Mouse (Mus musculus): ENCODE measurements at regions not wholly inside any gene's neighbourhood (a gene's known extent, or its start where the extent isn't known, plus 50 kb on each side); places are given as distances from the start of the nearest gene placed in this dataset.
A peak's percentile ranks its signal among the peaks of the same experiment; 100 is the strongest.

DNA sequence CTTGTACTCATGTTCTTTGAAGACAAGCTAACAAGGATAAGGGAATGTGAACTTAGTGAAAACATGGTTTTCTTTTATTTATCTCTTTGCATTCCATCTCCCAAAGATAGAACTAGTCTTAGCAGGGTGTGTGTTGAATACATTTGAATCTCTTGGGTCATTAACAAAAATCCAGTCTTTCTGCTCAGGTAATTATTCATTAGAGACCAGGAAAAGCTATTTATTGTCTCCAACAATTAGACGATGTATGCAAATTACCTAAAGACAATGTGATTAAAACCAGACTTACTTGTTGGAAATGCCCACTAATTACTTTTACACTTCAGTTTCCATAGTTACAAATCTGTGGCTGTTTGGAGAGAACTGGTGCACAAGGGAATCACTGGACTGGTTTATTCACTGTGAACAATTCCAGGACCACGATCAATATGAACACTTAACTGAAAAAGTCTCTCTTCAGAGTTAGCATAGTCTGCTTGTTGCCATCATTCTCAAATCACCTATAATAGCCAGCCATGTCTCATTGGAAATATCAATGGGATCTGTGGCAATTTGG is 584.4 kb downstream of the Mettl4 start:
- DNase-seq (ENCODE audit: low spot score in 2 of 2): no peak
- intact Hi-C loops (cut with DNase I): no loop called here

DNA sequence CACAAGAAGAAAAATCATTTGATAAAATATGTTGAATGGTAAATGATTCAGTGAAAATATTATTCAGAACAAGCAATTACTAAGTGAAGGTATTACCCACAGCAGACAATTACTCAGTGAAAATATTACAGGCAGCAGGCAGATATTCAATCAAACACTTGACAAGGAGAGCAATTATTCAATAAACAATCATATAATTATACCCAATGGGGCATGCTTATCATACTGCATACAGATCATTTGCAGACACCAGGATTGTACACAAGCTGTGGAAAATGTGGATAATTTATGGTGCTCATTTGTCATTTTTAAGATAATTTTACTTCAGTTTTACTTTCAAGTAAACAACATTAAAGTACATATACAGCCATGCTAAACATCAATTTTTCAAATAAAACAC is 605.5 kb downstream of the Mettl4 start:
- intact Hi-C loops (cut with DNase I): no loop called here
- DNase-seq (ENCODE audit: low spot score in 2 of 2): no peak

DNA sequence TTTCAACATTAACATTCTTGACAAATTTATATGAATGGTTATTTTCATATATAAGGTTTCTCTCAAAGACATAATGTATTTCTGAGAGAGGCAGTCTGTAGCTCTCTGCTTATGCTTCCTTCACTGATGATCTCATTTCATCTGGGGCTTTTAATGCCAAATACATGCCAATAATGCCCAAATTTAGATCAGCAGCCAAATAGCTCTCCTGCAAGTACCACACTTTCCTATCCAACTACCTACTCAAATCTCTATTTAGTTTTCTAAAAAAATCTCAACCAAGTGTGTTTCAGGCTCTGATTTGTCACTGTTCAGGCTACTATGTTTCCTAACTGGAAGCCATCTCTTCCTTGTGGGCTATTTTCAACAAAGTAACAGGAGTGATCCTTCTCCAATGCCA is 616.6 kb downstream of the Mettl4 start:
- peak; percentile 2 to 83 for DNase-seq (ENCODE audit: low spot score in 2 of 2)
- intact Hi-C loops (cut with DNase I): loop anchor here (2.0 to 5.0 kb wide), 2 partner anchors 109 to 122 kb away; no protein-coding TSS in a partner anchor

DNA sequence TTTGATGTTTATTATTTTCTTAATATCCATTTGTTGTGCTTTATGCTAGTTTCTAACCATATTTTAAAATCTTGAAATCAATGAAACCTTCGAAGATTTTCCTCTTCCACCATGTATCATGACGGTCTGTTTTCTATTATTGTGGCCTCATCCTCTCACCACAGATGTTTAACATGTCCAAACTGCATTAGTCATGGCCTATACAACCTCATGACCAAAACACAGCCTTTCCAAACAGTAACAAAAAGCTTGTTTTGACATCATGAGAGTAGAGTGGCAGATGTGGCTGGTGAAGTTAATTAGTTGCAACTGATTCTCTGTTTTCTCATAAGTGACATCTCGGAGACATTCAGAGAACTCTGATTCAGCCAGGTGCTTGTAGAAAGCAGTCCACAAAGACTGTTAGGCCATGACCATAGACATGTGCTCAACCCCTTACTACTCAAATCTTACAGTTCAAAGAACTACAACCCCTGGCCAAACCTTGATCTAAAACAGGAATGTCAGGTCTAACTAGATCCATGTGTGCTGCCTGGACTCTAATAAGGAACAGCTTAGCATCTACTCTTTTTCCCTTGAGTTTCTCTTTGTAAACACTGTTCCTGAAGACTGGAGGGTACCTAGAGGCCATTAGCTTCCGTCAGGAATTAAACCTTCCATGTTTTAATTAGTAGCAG is 655.7 kb downstream of the Mettl4 start:
- intact Hi-C loops (cut with DNase I): no loop called here
- no peak for DNase-seq (ENCODE audit: low spot score in 2 of 2)

DNA sequence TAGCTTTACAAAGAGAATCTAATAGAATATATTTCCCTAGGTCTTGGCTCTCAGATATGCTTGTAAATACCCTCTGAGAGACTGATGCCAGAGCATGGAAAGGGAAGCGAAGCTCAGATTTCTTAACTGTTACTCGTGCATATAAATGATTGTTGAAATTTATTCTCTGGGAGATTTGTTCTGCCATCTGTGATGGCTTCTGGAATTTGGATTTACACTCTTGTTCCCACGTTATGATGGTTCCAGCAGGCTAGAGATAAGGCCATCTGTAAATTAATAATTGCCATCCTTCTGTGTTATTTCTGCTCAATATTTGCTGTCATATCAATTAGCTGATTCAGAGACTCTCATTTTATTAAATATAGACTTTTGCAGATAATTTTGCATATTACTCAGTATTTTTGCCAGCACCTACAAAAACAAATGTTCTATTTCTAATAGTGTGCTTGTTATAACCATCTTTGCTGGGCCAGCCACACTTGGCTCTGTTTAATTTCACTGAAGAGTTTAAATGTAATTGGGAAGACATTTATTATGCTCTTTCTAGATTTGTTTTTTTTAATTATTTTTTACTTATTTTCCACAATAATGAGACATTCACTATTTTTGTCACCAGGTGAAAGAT is 695.3 kb downstream of the Mettl4 start:
- intact Hi-C loops (cut with DNase I): no loop called here
- DNase-seq (ENCODE audit: low spot score in 2 of 2): peak in 1 of 2 experiments; percentile 2

DNA sequence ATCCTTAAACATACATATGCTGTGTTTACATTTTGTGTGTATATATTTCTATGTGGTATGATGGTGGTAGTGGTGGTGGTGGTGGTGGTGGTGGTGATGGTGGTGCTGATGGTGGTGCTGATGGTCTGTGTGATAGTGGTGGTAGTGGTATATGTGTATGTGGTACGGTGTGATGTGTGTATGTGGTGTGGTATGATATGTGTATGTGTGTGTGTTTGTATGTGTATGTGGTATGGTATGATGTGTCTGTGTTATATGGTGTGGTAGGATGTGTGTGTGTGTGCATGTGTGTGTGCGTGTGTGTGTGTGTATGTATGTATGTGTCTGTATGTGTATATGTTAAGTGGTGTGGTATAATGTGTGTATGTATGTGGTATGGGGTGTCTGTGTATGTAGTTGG is 701.3 kb downstream of the Mettl4 start:
- intact Hi-C loops (cut with DNase I): no loop called here
- no peak for DNase-seq (ENCODE audit: low spot score in 2 of 2)

DNA sequence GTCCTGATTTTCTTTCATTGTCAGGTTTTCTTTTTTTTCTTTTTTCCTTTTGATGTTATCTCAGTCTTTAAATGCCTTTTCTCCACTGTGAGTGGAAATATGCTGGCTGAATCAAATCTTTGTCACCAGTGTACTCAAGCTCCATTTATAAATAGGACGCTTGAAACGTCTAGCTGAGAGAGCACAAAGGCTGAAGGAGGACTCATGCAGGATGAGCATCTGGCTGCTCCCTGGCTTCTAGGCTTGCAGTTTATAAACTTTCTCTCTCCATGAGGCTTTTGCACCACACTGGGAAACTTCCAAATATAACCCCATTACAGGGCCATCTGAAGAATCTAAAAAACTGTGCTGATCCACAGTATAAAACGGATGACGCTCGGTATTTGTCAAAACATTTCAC is 711.6 kb downstream of the Mettl4 start:
- intact Hi-C loops (cut with DNase I): no loop called here
- peak in 1 of 2 experiments; percentile 47 for DNase-seq (ENCODE audit: low spot score in 2 of 2)

DNA sequence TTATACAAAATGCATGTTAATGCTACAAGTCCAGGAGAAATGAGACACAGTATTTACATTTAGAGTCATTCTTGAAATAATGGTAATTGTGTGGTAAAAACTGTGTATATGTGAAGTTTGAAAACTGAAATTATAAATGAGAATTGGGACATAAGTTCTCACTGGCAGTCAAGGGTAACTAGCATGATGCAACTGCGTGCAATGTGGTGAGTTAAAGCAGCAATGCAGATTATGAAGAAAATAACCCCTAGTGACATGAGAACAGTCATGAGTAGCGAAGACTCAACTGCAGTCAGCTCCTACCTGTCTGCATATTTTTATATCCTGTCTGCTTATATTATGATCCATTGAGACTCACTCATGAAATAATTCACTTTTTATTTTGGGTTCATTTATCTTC is 737.4 kb downstream of the Mettl4 start:
- DNase-seq (ENCODE audit: low spot score in 2 of 2): no peak
- intact Hi-C loops (cut with DNase I): no loop called here

DNA sequence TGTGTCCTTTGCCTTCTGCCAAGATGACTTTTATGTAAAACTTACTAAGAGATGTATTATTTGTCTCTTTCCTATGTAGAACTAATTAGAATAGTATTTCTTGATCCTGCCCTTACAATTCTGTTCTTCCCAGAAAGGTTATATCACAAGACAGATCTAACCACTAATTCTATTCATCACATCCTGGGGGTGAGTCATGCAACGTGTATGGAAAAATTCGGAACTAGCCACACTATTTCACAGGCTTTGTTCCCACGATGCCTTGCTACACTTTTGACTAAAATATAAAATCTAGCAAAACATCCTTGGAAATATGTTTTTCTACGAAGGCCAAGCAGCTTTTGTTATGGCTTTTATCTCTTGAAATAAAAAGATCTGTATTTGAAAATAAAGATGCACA is 747.7 kb downstream of the Mettl4 start:
- DNase-seq (ENCODE audit: low spot score in 2 of 2): peak in 1 of 2 experiments; percentile 57
- intact Hi-C loops (cut with DNase I): no loop called here

DNA sequence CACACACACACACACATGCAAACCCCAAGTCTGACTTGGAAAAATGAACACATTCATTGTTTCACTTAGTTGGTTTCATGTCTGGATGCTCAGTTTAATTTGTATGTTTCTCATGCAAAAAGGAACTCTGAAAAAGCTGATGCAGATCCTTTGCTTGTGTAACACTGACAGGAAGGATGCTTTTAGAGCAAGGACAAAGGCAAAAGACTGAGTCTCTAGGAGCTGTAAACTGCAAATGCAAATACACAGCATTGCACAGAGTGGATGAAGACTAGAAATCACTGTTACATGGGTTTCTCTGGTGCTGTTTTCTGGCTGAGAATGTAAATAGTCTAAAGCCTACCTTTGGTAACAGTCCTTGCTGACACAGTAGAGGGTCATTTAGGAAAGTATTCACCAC is 748.3 kb downstream of the Mettl4 start:
- intact Hi-C loops (cut with DNase I): no loop called here
- DNase-seq (ENCODE audit: low spot score in 2 of 2): peak in 1 of 2 experiments; percentile 6

DNA sequence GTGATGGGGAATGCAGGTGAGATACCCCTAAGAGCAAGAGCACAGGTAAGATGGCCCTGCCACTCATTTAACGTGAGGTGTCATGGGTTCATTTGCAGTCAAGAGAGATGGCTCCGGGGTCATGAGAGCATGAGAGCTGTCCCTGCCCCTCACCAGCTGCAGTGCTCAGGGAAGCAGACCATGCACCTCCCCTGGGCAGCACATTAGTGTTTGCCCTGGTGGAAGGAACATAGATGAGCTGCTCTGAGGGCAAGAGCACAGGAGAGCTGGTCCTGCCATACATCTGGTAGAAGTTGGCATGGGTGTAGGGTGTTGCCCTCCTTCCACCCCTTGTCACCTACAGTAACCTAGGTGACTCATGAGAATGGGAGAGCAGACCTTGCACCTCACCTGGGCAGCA is 762.9 kb downstream of the Mettl4 start:
- DNase-seq (ENCODE audit: low spot score in 2 of 2): no peak
- intact Hi-C loops (cut with DNase I): no loop called here
